Comparison of ENCODE assay signal across 15 mouse cellular contexts in the genomic region with DNA sequence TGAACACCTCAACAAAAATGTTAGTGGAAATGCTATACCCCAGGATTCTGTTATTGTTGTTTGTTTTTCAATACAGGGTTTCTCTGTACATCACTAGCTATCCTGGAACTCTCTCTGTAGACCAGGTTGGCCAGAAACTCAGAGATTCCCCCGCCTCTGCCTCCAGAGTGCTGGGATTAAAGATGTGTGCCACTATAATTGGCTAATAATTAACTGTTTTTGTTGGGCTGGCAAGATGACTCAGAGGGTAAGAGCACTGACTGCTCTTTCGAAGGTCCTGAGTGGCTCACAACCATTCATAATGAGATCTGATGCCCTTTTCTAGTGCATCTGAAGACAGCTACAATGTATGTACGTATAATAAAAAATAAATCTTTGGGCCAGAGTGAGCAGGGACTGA.
"Had no signal": no experiment of that assay in that cellular context is flagged by ENCODE, and none has a peak within 500 bp of the region (broad histone marks: within the 10 kb centered on the region; RNA-seq: fewer than 3 reads in every experiment).

No protein-coding gene starts in this region.

- H3K4me2 ChIP-seq: limb, embryonic 15.5 days; liver, embryonic 15.5 days; lung, embryonic 15.5 days; midbrain, embryonic 11.5 days; midbrain, embryonic 15.5 days; neural tube, embryonic 13.5 days; stomach, embryonic 15.5 days had no signal

- H3K4me3 ChIP-seq: limb, embryonic 15.5 days; liver, embryonic 15.5 days; lung, embryonic 15.5 days; megakaryocyte, embryonic 14.5 days; midbrain, embryonic 15.5 days; neural tube, embryonic 13.5 days; stomach, embryonic 15.5 days had no signal

- DNase-seq: layer of hippocampus, adult 9-11 months; layer of hippocampus, postnatal 36 days; lung, postnatal 14 days; right cerebral cortex, postnatal 14 days; thymus, adult 2 months; thymus, postnatal 25 days had no signal

- H3K4me1 ChIP-seq: limb, embryonic 15.5 days; lung, embryonic 15.5 days; midbrain, embryonic 15.5 days; stomach, embryonic 15.5 days had no signal

- ATAC-seq: midbrain, embryonic 15.5 days had no signal

- H3K9ac ChIP-seq: limb, embryonic 15.5 days; liver, embryonic 15.5 days; lung, embryonic 15.5 days; midbrain, embryonic 15.5 days; neural tube, embryonic 13.5 days; stomach, embryonic 15.5 days had no signal

- H3K27ac ChIP-seq: limb, embryonic 15.5 days; liver, embryonic 15.5 days; lung, embryonic 15.5 days; macrophage; midbrain, embryonic 15.5 days; neural tube, embryonic 13.5 days; stomach, embryonic 15.5 days had no signal

- H3K36me3 ChIP-seq: stomach, embryonic 15.5 days had no signal

- H3K27me3 ChIP-seq: limb, embryonic 15.5 days; liver, embryonic 15.5 days; lung, embryonic 15.5 days; megakaryocyte, embryonic 14.5 days; midbrain, embryonic 15.5 days; neural tube, embryonic 13.5 days; stomach, embryonic 15.5 days had no signal

- H3K9me3 ChIP-seq: limb, embryonic 15.5 days; liver, embryonic 15.5 days; lung, embryonic 15.5 days; megakaryocyte, embryonic 14.5 days; midbrain, embryonic 15.5 days; neural tube, embryonic 13.5 days; stomach, embryonic 15.5 days had no signal
